Mouse (Mus musculus) kidney, embryonic 15.5 days (tissue): ENCODE measurements around the gene Gm45717. TPM values are rescaled to one million over a fixed set of nuclear protein-coding genes. Genes with fewer than 3 reads are reported as not detected.

ENCODE experiments used
- ATAC-seq: fragments of 200-750 bp; cut with Nextera tagmentation; replicated peaks from 2 replicates; pipeline ENCODE4 v1.8.0; 2017; ENCODE audit warnings: moderate TSS enrichment; ENCODE audit not compliant: low FRiP score
- H3K27ac ChIP-seq: fragments of 300-500 bp; sonication (generic); 2 replicates; pipeline ENCODE4 v1.5.1; 2015; ENCODE audit warnings: mild to moderate bottlenecking, inconsistent platforms
- H3K27me3 ChIP-seq: fragments of 300-500 bp; sonication (generic); 2 replicates; pipeline ENCODE4 v1.6.1; 2015; ENCODE audit warnings: inconsistent platforms
- H3K36me3 ChIP-seq: fragments of 300-500 bp; sonication (generic); 2 replicates; pipeline ENCODE4 v1.6.1; 2015; ENCODE audit warnings: inconsistent platforms
- H3K4me1 ChIP-seq: fragments of 300-500 bp; sonication (generic); 2 replicates; pipeline ENCODE4 v1.6.1; 2015; ENCODE audit warnings: inconsistent platforms
- H3K4me2 ChIP-seq: fragments of 300-500 bp; sonication (generic); 2 replicates; pipeline ENCODE4 v1.6.1; 2015; ENCODE audit warnings: moderate library complexity, mild to moderate bottlenecking, inconsistent platforms
- H3K4me3 ChIP-seq: fragments of 300-500 bp; sonication (generic); replicated peaks from 2 replicates; pipeline ENCODE4 v1.5.1; 2015; ENCODE audit warnings: mild to moderate bottlenecking, inconsistent platforms
- H3K9ac ChIP-seq: fragments of 300-500 bp; sonication (generic); 2 replicates; pipeline ENCODE4 v1.6.1; 2015; ENCODE audit warnings: mild to moderate bottlenecking, inconsistent platforms
- H3K9me3 ChIP-seq: fragments of 300-500 bp; sonication (generic); replicated peaks from 2 replicates; pipeline ENCODE4 v1.6.1; 2016; ENCODE audit warnings: inconsistent platforms
- WGBS: fragments of 180-500 bp; shearing (Covaris S2); methylation state at CpG from one replicate; pipeline ENCODE4 v1.1.7; 2015; ENCODE audit warnings: mixed read lengths; 5-methylcytosine and 5-hydroxymethylcytosine counted together
- polyA plus RNA-seq: library from polyadenylated mRNA; unstranded; fragments of >200 nt; fragmentation: Nextera tagmentation; extraction: Ambion mirVana; gene quantifications from 2 replicates; pipeline ENCODE4 v1.2.1, GENCODE M21; 2015

Gene Gm45717
- polyA plus RNA-seq, 1 experiment from 2014 or later = 0.39 TPM

GRCm38 (mm10) chr7:140949824-140950530 is 5.8 kb downstream of the Gm45717 start, which contains the start of gene Ifitm5:
Ifitm5 (minus strand) TSS chr7:140950291.
- 50% methylated on average over 16 of the region's 16 CpGs for WGBS

GRCm38 (mm10) chr7:140949255-140949654 is 6.5 kb downstream of the Gm45717 start:
- peaks cover 45% of the 10 kb centered on the region for H3K4me1 ChIP-seq
- peaks cover 65% of the 10 kb centered on the region for H3K36me3 ChIP-seq
- no peak overlapping the region for H3K4me2 ChIP-seq
- H3K4me3 ChIP-seq = no peak overlapping the region
- H3K27ac ChIP-seq = no peak overlapping the region
- H3K9me3 ChIP-seq = no peaks in the 10 kb centered on the region
- no peak for ATAC-seq
- H3K9ac ChIP-seq = no peak overlapping the region
- no peaks in the 10 kb centered on the region for H3K27me3 ChIP-seq
- WGBS = 87% methylated on average over 6 of the region's 6 CpGs

More at GRCm38 (mm10) chr7:140949824-140950530, 5.8 kb downstream of the Gm45717 start, which contains the start of gene Ifitm5:
- Histone ChIP-seq H3K9ac (no peak within 1 kb of the TSS), H3K4me3 (no peak within 1 kb of the TSS), H3K27ac (peak within 1 kb of the TSS; percentile 78; the same call in 1 of the 2 replicates), H3K4me1 (peaks cover 51% of the 10 kb centered on the region), H3K4me2 (peak within 1 kb of the TSS; percentile 29; the same call in 1 of the 2 replicates), H3K27me3 (no peaks in the 10 kb centered on the region), H3K36me3 (peaks cover 60% of the 10 kb centered on the region), H3K9me3 (no peaks in the 10 kb centered on the region)
- ATAC-seq = no peak

- H3K36me3 ChIP-seq = peaks cover 63% of the 10 kb centered on the region
- no peak overlapping the region for H3K9ac ChIP-seq
- no peak overlapping the region for H3K27ac ChIP-seq
- H3K4me2 ChIP-seq = no peak overlapping the region
- H3K27me3 ChIP-seq = no peaks in the 10 kb centered on the region
- H3K4me3 ChIP-seq = no peak overlapping the region
- no peak for ATAC-seq
- H3K4me1 ChIP-seq = peaks cover 34% of the 10 kb centered on the region
- H3K9me3 ChIP-seq = no peaks in the 10 kb centered on the region
- WGBS = 86% methylated on average over 8 of the region's 8 CpGs
Measured at GRCm38 (mm10) chr7:140948161-140948560, 7.6 kb downstream of the Gm45717 start.

GRCm38 (mm10) chr7:140946980-140947379 is 8.8 kb downstream of the Gm45717 start:
- Histone ChIP-seq H3K36me3 (peaks cover 55% of the 10 kb centered on the region), H3K4me2 (no peak overlapping the region), H3K4me3 (no peak overlapping the region), H3K9ac (peak overlapping the region; percentile 3; the same call in 1 of the 2 replicates), H3K27ac (0 out of 2 replicates have a peak overlapping the region, but pooled peaks have one; percentile 42), H3K9me3 (no peaks in the 10 kb centered on the region), H3K27me3 (no peaks in the 10 kb centered on the region), H3K4me1 (peaks cover 33% of the 10 kb centered on the region)
- 54% methylated on average over 7 of the region's 7 CpGs for WGBS
- ATAC-seq = no peak

- Histone ChIP-seq H3K4me3 (no peak overlapping the region), H3K27me3 (no peaks in the 10 kb centered on the region), H3K27ac (no peak overlapping the region), H3K36me3 (peaks cover 55% of the 10 kb centered on the region), H3K9ac (no peak overlapping the region), H3K4me2 (no peak overlapping the region), H3K4me1 (peaks cover 28% of the 10 kb centered on the region), H3K9me3 (no peaks in the 10 kb centered on the region)
- whole genome bisulfite sequencing = 91% methylated on average over 10 of the region's 10 CpGs
- no peak for ATAC-seq
Measured at GRCm38 (mm10) chr7:140946311-140946710, 9.4 kb downstream of the Gm45717 start.

- Histone ChIP-seq H3K9ac (no peak overlapping the region), H3K27me3 (no peaks in the 10 kb centered on the region), H3K27ac (no peak overlapping the region), H3K36me3 (peaks cover 55% of the 10 kb centered on the region), H3K9me3 (no peaks in the 10 kb centered on the region), H3K4me2 (no peak overlapping the region), H3K4me1 (peaks cover 26% of the 10 kb centered on the region), H3K4me3 (no peak overlapping the region)
- no peak for ATAC-seq
- WGBS = 91% methylated on average over 5 of the region's 5 CpGs
Measured at GRCm38 (mm10) chr7:140945247-140945646, 10.5 kb downstream of the Gm45717 start.

- Histone ChIP-seq H3K4me1 (peaks cover 31% of the 10 kb centered on the region), H3K9ac (no peak overlapping the region), H3K27me3 (no peaks in the 10 kb centered on the region), H3K27ac (no peak overlapping the region), H3K9me3 (no peaks in the 10 kb centered on the region), H3K4me2 (no peak overlapping the region), H3K4me3 (no peak overlapping the region), H3K36me3 (peaks cover 47% of the 10 kb centered on the region)
- WGBS = 88% methylated on average over 7 of the region's 7 CpGs
- no peak for ATAC-seq
Measured at GRCm38 (mm10) chr7:140944236-140944635, 11.5 kb downstream of the Gm45717 start.

GRCm38 (mm10) chr7:140943356-140943755 is 12.4 kb downstream of the Gm45717 start:
- Histone ChIP-seq H3K9ac (no peak overlapping the region), H3K27ac (no peak overlapping the region), H3K36me3 (peaks cover 39% of the 10 kb centered on the region), H3K4me3 (no peak overlapping the region), H3K9me3 (no peaks in the 10 kb centered on the region), H3K27me3 (no peaks in the 10 kb centered on the region), H3K4me2 (no peak overlapping the region), H3K4me1 (peaks cover 34% of the 10 kb centered on the region)
- ATAC-seq = no peak
- WGBS = 77% methylated on average over 4 of the region's 4 CpGs

- Histone ChIP-seq H3K27ac (peak overlapping the region; percentile 95; the same call in 1 of the 2 replicates), H3K36me3 (peaks cover 33% of the 10 kb centered on the region), H3K4me2 (0 out of 2 replicates have a peak overlapping the region, but pooled peaks have one; percentile 71), H3K4me1 (peaks cover 34% of the 10 kb centered on the region), H3K9ac (peak overlapping the region; percentile 70), H3K9me3 (no peaks in the 10 kb centered on the region), H3K27me3 (0 out of 2 replicates have a peak, but pooled peaks cover 2% of the 10 kb centered on the region), H3K4me3 (0 out of 2 replicates have a peak overlapping the region, but pooled peaks have one; percentile 62)
- no peak for ATAC-seq
- 90% methylated on average over 10 of the region's 10 CpGs for WGBS
Measured at GRCm38 (mm10) chr7:140942811-140943210, 12.9 kb downstream of the Gm45717 start.

GRCm38 (mm10) chr7:140942341-140942740 is 13.4 kb downstream of the Gm45717 start:
- peaks cover 34% of the 10 kb centered on the region for H3K4me1 ChIP-seq
- H3K27me3 ChIP-seq = 0 out of 2 replicates have a peak, but pooled peaks cover 4% of the 10 kb centered on the region
- peak overlapping the region; percentile 71 for H3K4me2 ChIP-seq
- no peak for ATAC-seq
- WGBS = 45% methylated on average over 9 of the region's 9 CpGs
- H3K36me3 ChIP-seq = peaks cover 28% of the 10 kb centered on the region
- no peaks in the 10 kb centered on the region for H3K9me3 ChIP-seq
- peak overlapping the region; percentile 95 for H3K27ac ChIP-seq
- H3K4me3 ChIP-seq = peak overlapping the region; percentile 62
- peak overlapping the region; percentile 70 for H3K9ac ChIP-seq

GRCm38 (mm10) chr7:140941222-140942051 is 14.3 kb downstream of the Gm45717 start, which contains the start of gene Pgghg:
Pgghg (plus strand) TSS chr7:140941391.
- ATAC-seq = peak; percentile 88
- H3K27me3 ChIP-seq = peaks cover 11% of the 10 kb centered on the region; the same call in 1 of the 2 replicates
- peaks cover 34% of the 10 kb centered on the region for H3K4me1 ChIP-seq
- H3K9me3 ChIP-seq = no peaks in the 10 kb centered on the region
- H3K9ac ChIP-seq = peak within 1 kb of the TSS; percentile 70
- H3K4me2 ChIP-seq = peak within 1 kb of the TSS; percentile 71
- peak within 1 kb of the TSS; percentile 62 for H3K4me3 ChIP-seq
- peak within 1 kb of the TSS; percentile 95 for H3K27ac ChIP-seq
- WGBS = 3% methylated on average over 33 of the region's 33 CpGs
- peaks cover 19% of the 10 kb centered on the region for H3K36me3 ChIP-seq
